Mouse (Mus musculus) frontal cortex, postnatal 10 days (tissue): ENCODE measurements at regions not wholly inside any gene's neighbourhood (a gene's known extent, or its start where the extent isn't known, plus 50 kb on each side); places are given as distances from the start of the nearest gene placed in this dataset.

ENCODE experiments used
- DNase-seq, 2 experiments: peaks; one replicate each; pipeline ENCODE4 v3.0.0; 2022; ENCODE audit warnings: low spot score in 2 of 2, mixed read lengths in 1 of 2

DNA sequence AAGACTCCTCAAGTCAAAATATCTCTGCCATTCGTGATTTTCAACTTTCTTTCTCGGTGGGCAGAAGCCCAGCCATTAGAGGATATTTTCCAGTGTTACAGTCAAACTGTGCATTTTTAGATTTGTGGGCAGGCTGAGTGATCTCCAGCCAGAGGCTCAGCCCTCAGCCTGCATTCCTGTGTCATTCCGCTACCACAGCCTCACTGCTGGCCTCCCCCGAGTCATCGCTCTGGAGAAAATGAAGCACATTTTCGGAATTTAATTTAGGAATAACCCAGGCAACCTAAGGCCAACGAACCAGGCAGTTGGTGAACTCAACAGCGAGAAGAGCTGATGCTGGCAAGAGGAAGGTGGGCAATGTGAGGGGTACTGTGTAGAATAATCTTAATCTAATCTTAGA is 80.9 kb upstream of the Nudt7 start:
- DNase-seq = no peak

DNA sequence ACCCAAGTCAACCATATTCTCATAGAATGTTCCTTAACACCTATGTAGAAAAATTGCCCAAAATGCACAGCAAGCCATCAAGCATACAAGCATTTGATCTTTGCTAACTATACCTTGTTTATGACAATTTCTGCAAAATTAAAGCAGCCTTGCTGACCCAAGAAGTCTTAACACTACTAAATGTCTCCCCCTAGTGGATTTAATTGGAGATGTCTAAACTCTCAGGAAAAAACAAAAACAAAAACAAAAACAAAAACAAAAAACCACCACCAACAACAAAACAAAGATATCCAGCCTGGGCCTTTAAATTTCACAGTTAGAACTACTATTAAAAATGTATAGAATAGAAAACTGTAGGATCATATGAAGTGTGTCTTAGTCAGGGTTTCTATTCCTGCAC is 69.8 kb upstream of the Nudt7 start:
- no peak for DNase-seq

DNA sequence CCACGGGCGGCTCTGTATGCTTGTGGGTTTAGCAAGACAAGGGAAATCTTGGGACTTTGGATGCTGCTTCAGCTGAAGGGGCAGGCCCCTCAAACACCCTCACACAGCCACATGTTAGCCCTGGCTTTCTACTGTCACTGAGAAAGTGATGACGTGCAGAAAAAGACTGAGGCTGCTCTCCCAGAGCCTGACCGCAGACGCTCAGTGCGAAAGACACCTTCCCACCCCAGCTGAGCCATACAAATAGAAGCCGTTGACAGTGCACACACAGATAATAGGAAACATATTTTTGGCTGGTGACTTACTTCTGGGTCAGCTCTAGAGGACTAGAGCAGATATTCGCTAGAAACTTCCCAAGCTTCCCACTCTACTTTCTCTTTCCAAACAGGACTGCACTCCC is 61.0 kb upstream of the Nudt7 start:
- no peak for DNase-seq

DNA sequence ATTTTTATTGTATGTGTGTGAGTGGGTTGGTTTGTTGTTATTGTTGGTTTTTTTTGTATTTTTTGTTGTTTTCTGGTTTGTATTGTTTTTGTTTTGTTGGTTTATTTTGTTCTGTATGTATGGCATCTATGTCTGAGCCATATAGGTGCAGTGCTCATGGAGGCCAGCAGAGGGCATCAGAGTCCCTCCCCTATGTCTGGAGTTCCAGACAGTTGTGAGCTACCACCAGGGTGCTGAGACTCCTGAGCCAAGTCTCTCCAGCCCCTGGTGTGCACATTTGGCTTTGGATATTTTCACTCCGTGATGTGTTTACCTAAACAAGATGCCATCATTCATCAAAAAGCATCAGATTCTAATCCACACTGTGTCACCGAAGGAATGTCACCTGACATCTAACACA is 59.2 kb upstream of the Nudt7 start:
- DNase-seq = no peak

DNA sequence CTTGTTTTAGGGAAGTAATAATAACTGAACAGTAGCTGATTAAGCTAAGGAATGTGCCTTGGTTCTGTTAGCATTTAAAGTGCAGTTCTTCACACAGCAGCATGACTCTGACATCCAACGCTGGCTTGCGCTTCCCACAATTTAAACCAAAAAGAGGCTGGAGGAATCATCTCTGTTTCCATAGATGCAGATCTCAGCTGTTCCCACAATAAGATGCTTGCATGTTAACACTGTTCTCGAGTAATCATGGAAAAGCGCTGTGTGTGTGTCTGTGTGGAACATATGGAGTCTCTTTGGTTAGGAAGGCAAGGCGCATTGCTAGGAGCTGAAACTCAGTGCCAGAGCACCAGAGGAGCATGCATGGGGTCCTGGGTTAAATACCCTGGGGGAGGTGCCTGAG is 56.7 kb upstream of the Nudt7 start:
- DNase-seq = peak; percentile 28 to 34

DNA sequence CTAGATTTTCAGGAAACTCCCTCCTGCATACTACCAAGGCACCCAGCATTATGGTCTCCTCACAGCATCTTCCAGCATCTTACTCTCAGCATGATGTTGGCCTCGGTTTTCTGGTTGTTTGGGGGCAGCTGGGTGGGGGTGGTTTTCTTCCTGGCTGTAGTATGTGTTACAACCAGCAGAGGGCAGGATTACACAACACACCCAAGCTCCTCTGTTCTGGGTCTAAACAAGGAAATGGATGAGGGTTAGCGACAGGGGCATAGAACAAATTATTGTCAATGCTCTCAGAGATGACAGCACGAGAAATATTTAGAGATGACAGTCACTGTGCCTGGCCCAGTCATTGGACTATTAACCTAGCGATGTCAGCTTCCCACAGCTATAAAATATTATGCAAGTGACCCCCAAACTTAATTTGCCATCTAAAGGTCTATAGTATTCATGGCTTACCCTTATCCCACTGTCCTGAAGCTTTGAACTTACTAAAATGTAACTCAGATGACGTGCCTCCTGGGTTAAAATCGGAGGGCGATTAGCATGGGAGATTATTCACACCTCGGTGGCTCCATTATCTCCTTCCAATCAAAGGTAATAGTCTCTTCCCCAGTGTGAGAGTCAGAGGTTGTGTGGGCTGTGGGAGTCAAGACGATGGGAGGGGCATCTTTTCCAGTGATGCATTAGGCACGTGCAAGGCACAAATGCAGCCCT is 52.2 kb upstream of the Nudt7 start:
- DNase-seq = peak in 1 of 2 experiments; percentile 46

DNA sequence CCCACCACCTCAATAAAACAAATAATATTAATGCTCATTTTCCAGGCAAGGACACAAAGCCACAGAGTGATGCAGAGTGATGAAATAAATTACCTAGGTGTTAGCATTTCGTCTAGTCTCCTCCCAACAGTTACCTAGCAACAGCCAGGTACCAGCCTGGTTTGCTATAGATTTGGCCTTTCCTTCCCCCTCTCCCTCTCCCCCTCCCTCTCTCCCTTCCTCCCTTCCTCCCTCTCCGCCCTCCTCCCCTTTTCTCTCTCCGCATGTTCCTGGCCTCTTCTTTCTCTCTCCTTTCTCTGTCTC is 51.6 kb upstream of the Nudt7 start:
- no peak for DNase-seq
